Mouse (Mus musculus): ENCODE measurements at regions not wholly inside any gene's neighbourhood (a gene's known extent, or its start where the extent isn't known, plus 50 kb on each side); places are given as distances from the start of the nearest gene placed in this dataset.

DNA sequence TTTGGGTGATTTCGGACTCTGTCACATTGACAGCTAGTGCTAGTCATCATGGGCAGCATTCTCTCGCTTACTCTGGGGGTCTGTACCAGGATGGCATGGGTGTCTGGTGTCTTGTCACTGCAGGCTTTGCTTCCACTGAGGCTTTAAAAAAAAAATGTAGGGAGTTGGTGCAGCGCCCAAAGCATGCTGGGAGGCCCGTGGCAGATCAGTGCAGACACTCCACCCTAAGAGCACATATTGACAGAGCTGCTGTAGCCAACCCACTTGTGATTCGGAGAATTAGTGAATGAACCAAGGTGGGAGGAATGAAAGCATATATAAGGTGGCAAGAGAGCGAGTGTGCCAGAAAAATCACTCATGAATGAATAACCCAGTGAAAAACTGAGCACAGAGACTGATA lies 436.8 kb downstream of the Ptpru start:
- Histone ChIP-seq H3K4me3 (ENCODE audit: low read depth, low read length) (no peak overlapping the region), H3K9me3 (ENCODE audit: control insufficient read depth, low read length) (no peaks in the 10 kb centered on the region), H3K4me1 (replicated peaks; ENCODE audit: control insufficient read depth, insufficient read depth) (no peaks in the 10 kb centered on the region), H3K36me3 (ENCODE audit: control insufficient read depth, insufficient read depth, low read length) (no peaks in the 10 kb centered on the region), H3K27ac (replicated peaks) (no peak overlapping the region), H3K4me2 (replicated peaks; ENCODE audit: low read depth) (no peak overlapping the region), H3K9ac (ENCODE audit: low read length) (no peak overlapping the region), H3K27me3 (ENCODE audit: control insufficient read depth, insufficient read depth, low read length) (no peaks in the 10 kb centered on the region)
- ATAC-seq (ENCODE audit: low FRiP score, low TSS enrichment) (peak; percentile 70), DNase-seq (ENCODE audit: low spot score) (peak; percentile 72)
- TF ChIP-seq CTCF (IDR thresholded peaks at IDR 0.05; ENCODE audit: low read depth) (no peak), EP300 (optimal IDR thresholded peaks at IDR 0.05) (no peak)
- WGBS = 67% methylated on average over 6 of the region's 6 CpGs

DNA sequence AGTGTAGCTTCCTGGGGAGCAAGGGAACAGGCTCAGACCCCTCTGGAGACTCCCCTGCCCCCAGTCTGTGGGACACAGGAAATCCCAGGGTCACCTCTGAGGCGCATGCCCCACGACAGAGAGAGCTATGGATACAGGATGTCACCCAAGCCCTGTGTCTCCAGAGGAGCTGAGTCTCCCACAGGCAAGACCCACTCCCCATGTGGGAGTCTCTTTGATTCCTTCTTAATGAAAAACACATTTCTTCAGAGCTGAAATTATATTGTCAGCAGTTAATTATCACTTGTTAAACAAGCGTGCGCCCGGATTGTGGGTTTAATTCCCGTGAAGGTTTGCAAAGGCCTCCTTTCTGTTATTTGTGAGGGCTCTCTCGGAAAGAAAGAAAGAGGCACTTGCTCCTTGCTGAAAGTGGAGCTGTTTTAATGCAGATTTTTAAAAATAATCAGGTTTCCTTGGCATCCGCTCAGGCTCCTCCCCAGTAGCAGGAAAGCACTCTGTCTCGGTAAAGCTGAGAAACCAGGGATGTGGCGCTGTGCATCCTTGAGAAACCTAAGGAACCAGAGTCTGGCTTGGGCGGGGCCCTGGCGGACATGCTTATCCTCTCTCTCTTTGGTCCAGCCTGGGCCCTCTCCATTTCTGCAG lies 432.6 kb downstream of the Ptpru start:
- no peak overlapping the region for H3K4me2 ChIP-seq (replicated peaks; ENCODE audit: low read depth)
- 70% methylated on average over 12 of the region's 12 CpGs for WGBS
- ATAC-seq (ENCODE audit: low FRiP score, low TSS enrichment) = no peak

DNA sequence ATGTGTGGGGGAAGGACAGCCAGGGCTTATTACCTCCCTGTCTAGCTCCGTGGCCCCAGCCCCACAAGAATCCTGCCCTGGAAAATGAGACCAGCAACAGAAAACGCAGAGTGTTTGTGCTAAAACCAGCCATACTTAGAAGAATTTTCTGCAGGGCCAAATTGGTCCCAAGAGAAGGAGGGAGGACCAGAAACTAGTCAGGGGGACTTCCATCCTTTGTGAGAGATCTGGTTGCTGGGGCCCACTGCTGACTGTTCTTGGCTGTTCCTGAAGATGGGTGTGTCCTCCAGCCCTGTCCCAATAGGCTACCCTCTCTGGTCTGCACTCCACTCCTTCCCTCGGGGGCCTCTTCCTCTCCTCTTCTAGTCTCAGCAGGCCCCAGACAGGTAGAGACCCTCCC lies 430.6 kb downstream of the Ptpru start:
- Histone ChIP-seq H3K4me1 (replicated peaks; ENCODE audit: control insufficient read depth, insufficient read depth) (no peaks in the 10 kb centered on the region), H3K4me3 (ENCODE audit: low read depth, low read length) (no peak overlapping the region), H3K27me3 (ENCODE audit: control insufficient read depth, insufficient read depth, low read length) (no peaks in the 10 kb centered on the region), H3K36me3 (ENCODE audit: control insufficient read depth, insufficient read depth, low read length) (no peaks in the 10 kb centered on the region), H3K9ac (ENCODE audit: low read length) (no peak overlapping the region), H3K9me3 (ENCODE audit: control insufficient read depth, low read length) (no peaks in the 10 kb centered on the region), H3K27ac (replicated peaks) (no peak overlapping the region), H3K4me2 (replicated peaks; ENCODE audit: low read depth) (no peak overlapping the region)
- 19% methylated on average over 3 of the region's 3 CpGs for WGBS
- ATAC-seq (ENCODE audit: low FRiP score, low TSS enrichment) = no peak
- no peak for TF ChIP-seq EP300 (optimal IDR thresholded peaks at IDR 0.05)
- no peak for TF ChIP-seq CTCF (IDR thresholded peaks at IDR 0.05; ENCODE audit: low read depth)
- no peak for DNase-seq (ENCODE audit: low spot score)

More for the DNA sequence above, 432.6 kb downstream of the Ptpru start:
- Histone ChIP-seq H3K4me1 (replicated peaks; ENCODE audit: control insufficient read depth, insufficient read depth) (no peaks in the 10 kb centered on the region), H3K27me3 (ENCODE audit: control insufficient read depth, insufficient read depth, low read length) (no peaks in the 10 kb centered on the region), H3K4me3 (ENCODE audit: low read depth, low read length) (no peak overlapping the region), H3K27ac (replicated peaks) (no peak overlapping the region), H3K36me3 (ENCODE audit: control insufficient read depth, insufficient read depth, low read length) (no peaks in the 10 kb centered on the region), H3K9ac (ENCODE audit: low read length) (no peak overlapping the region), H3K9me3 (ENCODE audit: control insufficient read depth, low read length) (no peaks in the 10 kb centered on the region)
- DNase-seq (ENCODE audit: low spot score) = no peak
- TF ChIP-seq CTCF (IDR thresholded peaks at IDR 0.05; ENCODE audit: low read depth) (no peak), EP300 (optimal IDR thresholded peaks at IDR 0.05) (no peak)

DNA sequence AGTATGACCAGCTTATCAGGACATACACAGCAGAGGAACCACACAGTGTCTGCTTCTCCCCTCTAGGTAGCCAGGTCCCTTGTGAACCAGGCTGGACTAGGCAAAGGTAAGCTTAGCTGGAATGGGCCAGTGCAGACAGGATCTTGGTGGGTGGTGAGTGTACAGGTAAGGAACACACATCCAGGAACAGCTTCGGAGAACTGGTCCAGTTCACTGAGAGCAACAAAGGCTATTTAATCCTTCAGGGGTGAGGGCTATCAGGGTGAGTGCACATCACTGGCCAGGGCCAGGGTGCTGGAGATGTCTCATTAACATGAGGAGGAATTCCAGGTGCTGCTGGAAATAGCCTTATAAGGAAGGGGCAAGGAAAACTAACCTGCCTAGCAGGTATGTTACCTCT lies 429.4 kb downstream of the Ptpru start:
- no peak overlapping the region; the same call in 1 of the 2 replicates for H3K27ac ChIP-seq (replicated peaks)
- no peak overlapping the region for H3K4me2 ChIP-seq (replicated peaks; ENCODE audit: low read depth)
- TF ChIP-seq EP300 (optimal IDR thresholded peaks at IDR 0.05) (no peak), CTCF (IDR thresholded peaks at IDR 0.05; ENCODE audit: low read depth) (no peak)
- no peaks in the 10 kb centered on the region for H3K36me3 ChIP-seq (ENCODE audit: control insufficient read depth, insufficient read depth, low read length)
- DNase-seq (ENCODE audit: low spot score) (no peak), ATAC-seq (ENCODE audit: low FRiP score, low TSS enrichment) (no peak)
- H3K9me3 ChIP-seq (ENCODE audit: control insufficient read depth, low read length) = no peaks in the 10 kb centered on the region
- 65% methylated on average over 1 of the region's 1 CpGs for WGBS
- no peaks in the 10 kb centered on the region for H3K4me1 ChIP-seq (replicated peaks; ENCODE audit: control insufficient read depth, insufficient read depth)
- no peak overlapping the region for H3K4me3 ChIP-seq (ENCODE audit: low read depth, low read length)
- no peak overlapping the region for H3K9ac ChIP-seq (ENCODE audit: low read length)
- no peaks in the 10 kb centered on the region for H3K27me3 ChIP-seq (ENCODE audit: control insufficient read depth, insufficient read depth, low read length)

DNA sequence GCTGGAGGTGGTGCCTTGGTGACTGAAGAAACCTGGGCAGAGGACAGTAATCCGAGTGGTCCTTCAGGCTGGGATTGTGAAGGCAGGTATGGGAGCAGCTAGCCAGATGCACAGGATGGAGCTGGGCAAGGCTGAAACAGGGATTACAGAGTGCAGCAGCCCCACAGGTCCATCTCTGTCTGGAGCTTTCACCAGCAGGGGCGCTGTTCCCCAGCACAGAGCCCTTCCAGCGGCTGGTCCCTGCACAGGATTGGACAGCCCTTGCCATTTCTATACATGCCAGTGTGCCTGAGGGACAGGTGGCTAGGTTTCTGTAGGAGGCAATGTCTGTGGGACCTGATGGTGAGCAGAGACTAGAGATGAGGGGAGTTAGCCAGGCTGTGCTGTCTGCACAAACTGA lies 428.3 kb downstream of the Ptpru start:
- H3K4me2 ChIP-seq (replicated peaks; ENCODE audit: low read depth) = no peak overlapping the region
- DNase-seq (ENCODE audit: low spot score) (peak; percentile 78), ATAC-seq (ENCODE audit: low FRiP score, low TSS enrichment) (peak; percentile 54; the same call in 1 of the 2 replicates)
- H3K27me3 ChIP-seq (ENCODE audit: control insufficient read depth, insufficient read depth, low read length) = no peaks in the 10 kb centered on the region
- no peaks in the 10 kb centered on the region for H3K4me1 ChIP-seq (replicated peaks; ENCODE audit: control insufficient read depth, insufficient read depth)
- no peaks in the 10 kb centered on the region for H3K9me3 ChIP-seq (ENCODE audit: control insufficient read depth, low read length)
- no peaks in the 10 kb centered on the region for H3K36me3 ChIP-seq (ENCODE audit: control insufficient read depth, insufficient read depth, low read length)
- peak; percentile 83 for TF ChIP-seq CTCF (IDR thresholded peaks at IDR 0.05; ENCODE audit: low read depth)
- TF ChIP-seq EP300 (optimal IDR thresholded peaks at IDR 0.05) = no peak
- no peak overlapping the region for H3K4me3 ChIP-seq (ENCODE audit: low read depth, low read length)
- H3K9ac ChIP-seq (ENCODE audit: low read length) = no peak overlapping the region
- 32% methylated on average over 3 of the region's 3 CpGs for WGBS
- no peak overlapping the region for H3K27ac ChIP-seq (replicated peaks)

DNA sequence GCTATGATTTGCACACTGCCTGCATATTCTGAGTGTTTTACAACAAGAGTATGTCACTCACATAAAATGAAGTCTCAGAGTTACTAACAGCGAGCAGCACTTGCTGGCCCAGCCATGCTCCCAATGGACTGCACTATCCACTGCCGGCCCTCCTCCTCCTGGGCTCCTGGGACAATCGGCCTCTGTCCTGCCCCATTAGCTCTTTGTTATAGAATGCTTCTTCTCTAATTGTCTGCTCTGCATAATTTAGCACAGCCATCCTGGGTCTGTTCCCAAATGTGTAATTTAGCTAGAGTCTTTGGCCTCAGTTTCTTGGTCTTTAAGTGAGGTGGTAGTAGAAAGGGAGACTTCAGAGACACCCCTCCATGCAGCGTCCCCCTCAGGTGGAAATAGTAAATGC lies 426.2 kb downstream of the Ptpru start:
- TF ChIP-seq EP300 (optimal IDR thresholded peaks at IDR 0.05) = no peak
- no peak for ATAC-seq (ENCODE audit: low FRiP score, low TSS enrichment)

More for the DNA sequence above, 426.2 kb downstream of the Ptpru start:
- H3K36me3 ChIP-seq (ENCODE audit: control insufficient read depth, insufficient read depth, low read length) = no peaks in the 10 kb centered on the region
- no peak overlapping the region for H3K9ac ChIP-seq (ENCODE audit: low read length)
- no peaks in the 10 kb centered on the region for H3K4me1 ChIP-seq (replicated peaks; ENCODE audit: control insufficient read depth, insufficient read depth)
- no peak for DNase-seq (ENCODE audit: low spot score)
- H3K27ac ChIP-seq (replicated peaks) = no peak overlapping the region
- no peak overlapping the region for H3K4me3 ChIP-seq (ENCODE audit: low read depth, low read length)
- 70% methylated on average over 4 of the region's 4 CpGs for WGBS
- H3K9me3 ChIP-seq (ENCODE audit: control insufficient read depth, low read length) = no peaks in the 10 kb centered on the region
- H3K27me3 ChIP-seq (ENCODE audit: control insufficient read depth, insufficient read depth, low read length) = no peaks in the 10 kb centered on the region
- H3K4me2 ChIP-seq (replicated peaks; ENCODE audit: low read depth) = no peak overlapping the region
